Mouse (Mus musculus): ENCODE measurements around the gene Ghdc.

DNA sequence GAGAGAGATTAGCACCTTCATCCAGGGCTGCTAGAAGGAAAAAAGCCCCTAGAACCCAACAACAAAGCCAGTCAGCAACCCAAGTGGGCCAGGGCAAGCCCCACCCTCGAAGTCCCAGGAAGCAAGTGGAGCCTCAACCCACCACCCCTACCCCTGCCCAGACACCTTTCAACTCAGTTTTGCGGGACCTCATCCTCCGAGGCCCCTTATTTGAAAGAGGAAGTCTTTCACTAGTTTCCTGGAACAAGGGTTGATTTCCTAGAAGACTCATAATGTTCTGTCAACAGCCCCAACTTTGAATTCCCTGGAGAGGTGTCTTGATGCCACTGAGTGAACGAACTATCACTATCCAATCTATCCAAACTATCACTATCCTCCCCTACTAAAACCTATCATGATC, 40.8 kb downstream of the Ghdc start:
- TF ChIP-seq CTCF (IDR thresholded peaks at IDR 0.05; ENCODE audit: low read depth) (no peak), EP300 (IDR thresholded peaks at IDR 0.05; ENCODE audit: low read depth) (no peak)

Data from heart, postnatal 0 days (tissue).